Mouse (Mus musculus) naive thymus-derived CD4-positive, alpha-beta T cell, adult 2 months (primary cell): ENCODE results near the gene Rtp4.

Source experiments
- DNase-seq: peaks from one replicate; pipeline ENCODE4 v3.0.0-alpha.2; 2011; ENCODE audit warnings: low read depth

The Rtp4 gene

DNA sequence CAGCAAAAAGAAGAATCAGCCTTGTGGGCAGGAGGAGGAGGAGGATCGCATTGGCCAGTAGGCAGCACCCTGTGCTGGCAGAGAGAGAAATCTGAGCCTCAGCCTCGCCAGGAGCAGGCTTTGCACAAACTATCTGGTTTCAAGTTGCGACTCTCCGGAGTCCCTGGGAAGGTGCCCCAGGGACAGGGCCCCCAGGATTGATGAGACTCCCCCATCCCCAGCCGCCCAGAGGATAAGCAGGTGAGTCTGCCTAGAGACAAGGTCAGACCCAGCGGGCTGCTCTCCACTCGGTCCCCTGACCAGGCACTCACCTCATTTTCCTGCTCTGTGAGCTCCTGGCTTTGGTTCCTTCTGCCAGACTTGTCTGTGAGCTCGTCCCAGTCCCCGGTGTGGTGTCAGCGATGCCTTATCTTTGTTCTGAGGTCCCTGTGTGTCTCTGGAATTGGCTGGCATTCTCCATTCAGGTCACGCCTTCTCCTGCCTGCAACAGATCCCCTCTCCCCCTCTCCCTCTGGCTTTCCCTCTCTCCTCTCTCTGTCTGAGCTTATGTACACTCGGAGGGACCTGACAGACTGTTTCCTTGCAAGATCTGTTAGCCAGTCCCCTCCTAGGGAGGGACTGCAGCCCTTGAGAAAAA, at the start of gene Rtp4, which contains the start of gene Masp1:
Gene Rtp4, plus strand, starts transcription at position 57 of the 637 bp plus-strand sequence.
Gene Masp1, minus strand, starts transcription at position 581 of the 637 bp plus-strand sequence.
- no peak for DNase-seq

- DNase-seq = no peak
These were observed 48.5 kb upstream of the Rtp4 start for GRCm38 (mm10) chr16:23471551-23471950.

DNA sequence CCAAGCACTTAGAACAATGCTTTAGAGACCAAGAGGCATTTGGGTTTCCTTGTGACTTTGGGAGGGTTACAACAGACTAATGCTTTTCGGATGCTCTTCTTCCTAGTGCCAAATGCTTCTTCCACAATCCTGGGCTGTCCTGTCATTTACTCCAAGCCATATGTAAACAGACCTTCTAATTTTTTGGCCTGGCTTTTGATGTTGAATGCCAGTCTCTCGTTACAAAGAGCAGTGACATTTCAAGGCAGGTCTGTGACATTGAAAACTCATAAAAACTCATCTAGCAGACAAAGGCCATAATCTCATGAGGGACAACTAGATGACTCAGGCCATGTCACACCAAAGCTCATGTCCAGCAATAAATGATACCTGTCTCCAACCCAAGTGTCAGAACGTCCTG, 48.0 kb upstream of the Rtp4 start:
- no peak for DNase-seq

DNA sequence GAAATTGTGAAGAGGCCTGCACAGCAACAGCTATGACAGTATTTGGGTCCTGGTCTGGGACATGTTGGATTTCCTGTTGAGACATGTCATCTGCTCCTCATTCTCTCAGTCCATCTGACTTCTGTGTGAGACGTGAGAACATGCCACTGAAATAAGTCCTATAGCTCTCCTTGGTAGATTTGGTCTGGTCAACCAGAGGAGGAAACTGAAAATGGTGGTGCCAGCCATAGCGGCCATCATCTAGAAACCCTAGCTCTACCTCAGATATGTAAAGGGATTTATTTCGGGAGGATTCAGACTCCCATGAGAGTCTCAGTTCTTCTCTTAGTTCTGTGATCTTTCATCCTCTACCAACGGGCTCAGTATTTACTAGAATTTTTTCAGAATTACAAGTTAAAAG, 44.4 kb upstream of the Rtp4 start:
- no peak for DNase-seq

DNA sequence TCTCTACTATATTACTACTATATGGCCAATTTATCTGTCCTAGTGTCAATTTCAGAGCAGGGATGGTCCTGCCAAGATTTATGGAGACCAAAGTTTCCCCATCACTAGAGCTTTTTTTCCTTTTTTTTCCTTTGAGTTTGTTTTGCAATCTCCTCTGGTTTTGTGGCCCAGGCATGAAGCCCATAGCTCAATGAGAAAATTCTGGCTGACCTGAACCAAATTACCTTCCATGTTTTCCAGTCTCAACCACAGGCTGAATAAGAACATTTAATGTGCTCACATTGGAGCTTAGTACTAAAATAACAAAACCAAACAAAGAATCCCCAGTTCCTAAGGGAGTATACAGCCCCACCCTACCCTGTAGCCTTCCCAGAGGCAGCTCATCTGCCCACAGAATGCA, 43.5 kb upstream of the Rtp4 start:
- DNase-seq = no peak

- no peak for DNase-seq
These were observed 40.1 kb upstream of the Rtp4 start for GRCm38 (mm10) chr16:23479872-23480603.

GRCm38 (mm10) chr16:23482218-23482617, 37.9 kb upstream of the Rtp4 start:
- DNase-seq = no peak

DNA sequence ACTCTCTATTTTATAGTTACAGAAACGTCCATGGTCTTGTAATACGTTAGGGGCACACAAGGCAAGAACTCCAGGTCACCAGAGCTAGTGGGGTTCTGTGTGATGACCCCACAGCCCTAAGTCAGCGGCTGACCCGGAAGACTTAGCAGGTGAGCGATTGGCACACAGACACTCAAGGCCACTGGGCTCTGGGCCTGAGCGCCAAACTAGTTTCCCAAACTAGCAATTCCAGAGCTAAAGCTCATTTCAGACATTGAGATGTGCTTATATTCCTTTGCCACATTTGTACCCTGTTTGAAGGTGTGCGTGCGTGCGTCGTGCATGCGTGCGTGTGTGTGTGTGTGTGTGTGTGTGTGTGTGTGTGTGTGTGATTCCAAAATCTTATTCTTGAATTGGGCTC, 37.2 kb upstream of the Rtp4 start:
- no peak for DNase-seq

DNA sequence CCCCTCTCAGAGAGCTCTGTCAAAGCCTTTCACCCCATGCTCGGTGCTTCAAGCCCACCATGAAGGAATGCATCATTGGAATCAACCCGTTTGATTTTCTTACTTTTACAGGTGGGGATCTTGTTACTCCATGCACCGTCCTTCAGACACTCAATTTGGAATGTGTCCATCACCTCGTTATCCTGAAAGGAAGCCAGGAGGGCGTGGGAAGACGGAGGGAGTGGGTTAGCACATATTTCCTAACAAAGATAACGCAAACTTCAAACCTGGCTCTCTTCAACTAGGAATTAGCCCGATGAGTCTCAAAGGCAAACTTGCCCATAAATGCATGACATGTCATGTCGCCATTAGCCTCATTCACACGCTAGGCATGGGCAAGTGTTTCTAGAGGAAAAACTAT, 36.8 kb upstream of the Rtp4 start:
- no peak for DNase-seq

GRCm38 (mm10) chr16:23492783-23493182, 27.3 kb upstream of the Rtp4 start:
- no peak for DNase-seq

DNA sequence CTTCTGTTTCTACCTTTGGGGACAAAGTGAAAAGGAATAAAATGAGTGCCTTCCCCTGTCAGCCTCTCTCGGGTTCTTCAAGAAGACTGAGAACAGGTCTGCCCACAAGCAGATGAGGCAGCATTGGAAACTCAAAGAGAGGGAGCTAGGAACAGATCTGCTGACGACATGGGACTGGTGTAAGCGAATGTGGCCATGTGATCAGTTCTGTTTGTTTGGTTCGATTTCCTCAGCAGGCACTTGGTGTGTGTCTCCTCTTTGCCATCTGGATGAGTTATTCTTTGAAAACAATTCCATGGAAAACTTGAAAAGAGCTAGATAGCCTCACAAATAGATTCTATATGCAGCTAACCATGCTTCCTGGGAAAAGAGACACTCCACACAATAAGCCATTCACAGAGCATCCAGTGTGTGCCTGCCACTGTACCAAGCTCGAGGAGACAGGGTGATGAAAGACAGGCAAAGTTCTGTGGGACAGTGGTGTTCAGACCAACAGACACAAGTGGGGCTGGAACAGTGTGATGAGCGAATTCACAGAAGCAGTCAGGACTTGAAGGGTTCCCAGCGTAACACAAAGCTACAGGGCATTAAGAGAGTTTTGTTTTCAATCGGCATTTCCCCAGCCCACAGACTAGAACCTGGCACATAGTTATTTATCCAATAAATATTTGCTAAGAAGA, 23.7 kb upstream of the Rtp4 start:
- DNase-seq = no peak

GRCm38 (mm10) chr16:23497440-23497839, 22.7 kb upstream of the Rtp4 start:
- DNase-seq = no peak

DNA sequence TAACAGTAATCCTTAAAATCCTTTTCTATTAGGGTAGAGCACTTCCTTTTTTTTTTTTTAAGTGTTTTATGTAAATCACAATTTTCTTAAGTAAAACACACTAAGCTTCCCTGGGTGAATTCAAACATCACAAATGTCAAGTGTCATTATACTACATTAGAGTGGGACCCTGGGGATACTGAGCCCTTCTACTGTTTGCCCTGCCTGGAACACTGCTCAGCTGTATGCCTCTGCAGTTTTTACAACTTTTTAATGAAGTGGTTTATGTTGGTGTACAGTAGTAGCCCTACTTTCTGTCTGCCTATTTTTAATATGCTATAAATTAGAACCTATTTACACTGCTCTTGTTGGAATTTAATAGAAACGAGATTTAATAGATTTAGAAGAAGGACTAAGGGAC, 22.2 kb upstream of the Rtp4 start:
- DNase-seq = no peak

DNA sequence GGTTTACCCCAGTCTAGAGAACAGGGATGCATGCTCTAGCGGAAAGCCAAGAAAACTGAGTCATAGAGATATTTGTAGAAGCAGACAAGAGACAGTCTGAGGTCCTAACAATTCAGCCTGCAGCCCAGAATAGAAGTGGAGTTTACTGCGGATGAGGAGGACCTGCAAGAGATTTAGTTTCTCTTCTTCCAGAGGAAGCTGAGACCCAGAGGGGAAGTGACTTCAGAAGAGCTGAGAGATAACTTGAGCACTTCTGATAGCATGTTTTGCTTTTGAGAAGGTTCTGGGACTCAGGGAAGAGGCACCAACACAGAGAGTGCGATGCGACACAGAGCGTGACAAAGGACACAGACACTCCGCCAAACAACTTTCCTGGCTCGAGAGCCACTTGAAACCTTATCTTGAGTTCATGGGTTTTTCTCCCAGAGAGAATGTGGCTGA, 21.4 kb upstream of the Rtp4 start:
- DNase-seq = no peak

DNA sequence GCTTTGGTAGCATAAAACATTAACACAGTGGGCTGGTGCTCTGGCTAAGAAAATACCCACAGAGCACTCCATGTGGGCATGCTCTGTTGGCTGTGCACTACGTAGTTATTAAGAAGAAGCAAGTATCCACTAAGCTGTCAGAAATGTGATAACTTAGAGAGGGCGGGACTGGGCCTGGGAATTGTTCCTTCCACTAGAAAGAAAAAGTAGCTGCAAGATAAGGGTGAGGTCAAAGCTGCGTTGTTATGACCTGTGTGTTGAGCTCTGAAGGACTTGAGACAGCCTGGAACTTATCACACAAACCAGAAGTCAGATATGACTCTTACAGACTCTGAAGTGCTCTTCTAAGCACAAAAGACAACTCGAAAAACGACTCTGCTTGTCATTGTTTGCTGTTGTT, 19.5 kb upstream of the Rtp4 start:
- no peak for DNase-seq

- no peak for DNase-seq
These were observed 18.8 kb upstream of the Rtp4 start for GRCm38 (mm10) chr16:23501288-23501687.

- DNase-seq = no peak
These were observed 17.6 kb upstream of the Rtp4 start for GRCm38 (mm10) chr16:23502478-23502877.

DNA sequence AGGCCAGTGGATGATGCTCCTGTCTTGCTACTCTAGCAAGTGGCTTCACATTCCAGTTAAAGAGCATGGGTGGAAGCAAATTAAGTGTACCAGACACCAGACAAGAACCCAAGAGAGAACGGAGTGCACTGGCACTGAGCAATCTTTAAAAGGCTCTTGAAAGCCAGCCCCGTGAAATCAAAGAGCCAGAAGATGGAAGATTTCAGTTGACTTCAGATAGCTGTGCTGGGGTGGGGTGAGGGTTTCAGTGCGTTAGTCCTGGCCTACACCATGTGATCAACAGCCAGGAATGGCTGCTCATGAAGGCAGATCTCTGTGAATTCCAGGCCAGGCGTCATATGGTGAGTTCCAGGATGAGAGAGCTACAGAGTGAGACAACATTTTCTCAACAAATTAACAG, 16.7 kb upstream of the Rtp4 start:
- DNase-seq = no peak

DNA sequence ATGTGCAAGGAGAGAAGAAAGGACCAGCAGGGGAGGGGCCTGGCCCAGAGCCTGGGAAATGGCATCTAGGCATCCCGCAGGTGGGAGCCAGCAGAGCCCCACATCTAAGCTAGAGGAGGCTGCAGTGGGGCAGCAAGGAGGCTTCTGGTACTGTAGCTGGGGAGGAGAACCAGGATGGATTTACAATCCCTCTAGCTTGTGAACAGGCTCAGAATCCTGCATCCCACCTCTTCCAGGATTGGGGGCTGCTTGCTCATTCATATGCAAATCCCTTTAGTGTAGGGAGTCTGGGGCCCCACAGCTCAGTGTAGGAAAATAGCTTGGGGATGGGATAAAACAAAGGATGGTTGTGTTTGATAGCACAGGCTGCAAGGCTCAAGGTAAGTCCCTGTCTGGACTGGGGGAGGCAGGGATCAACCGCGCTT, 15.8 kb upstream of the Rtp4 start:
- DNase-seq = no peak

- no peak for DNase-seq
These were observed 14.0 kb upstream of the Rtp4 start for GRCm38 (mm10) chr16:23505904-23506687.

DNA sequence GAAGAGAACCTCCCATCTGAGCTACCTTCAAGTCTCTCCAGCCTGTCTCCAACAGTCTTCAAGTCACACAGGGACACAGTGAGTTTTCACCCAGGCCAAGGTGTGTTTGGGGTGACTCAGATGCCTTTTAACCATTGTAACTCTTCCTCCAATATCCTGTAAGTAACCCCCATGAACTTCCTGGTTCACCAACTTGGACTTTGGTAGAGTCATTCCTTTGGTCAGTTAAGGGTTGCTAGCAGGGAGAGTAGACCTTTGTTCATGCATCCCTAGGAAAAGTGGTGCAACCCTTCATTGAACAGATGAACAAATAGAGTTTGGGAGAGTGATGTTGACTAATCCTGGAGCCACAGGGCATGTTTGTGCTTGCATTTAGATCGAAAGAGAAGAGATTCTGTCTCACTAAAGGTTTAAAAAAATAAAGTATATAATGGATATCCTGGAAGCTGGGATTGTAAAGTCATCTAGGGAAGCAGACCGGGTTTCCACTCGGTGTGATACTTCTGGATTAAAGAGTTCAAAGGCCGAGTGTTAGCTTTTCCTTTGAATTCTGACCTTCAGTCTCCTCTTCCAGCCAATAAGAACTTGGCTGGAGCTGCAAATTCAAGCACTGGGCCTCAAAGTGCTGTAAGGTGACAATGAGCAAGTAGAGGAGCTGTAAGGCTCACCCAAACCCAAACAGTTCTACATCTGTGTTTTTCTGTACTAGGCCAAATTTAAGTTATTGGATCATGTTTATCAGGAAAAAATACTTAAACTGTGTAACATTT, 8.7 kb upstream of the Rtp4 start:
- no peak for DNase-seq

- DNase-seq = no peak
These were observed 6.7 kb upstream of the Rtp4 start for GRCm38 (mm10) chr16:23513401-23513800.
